Mouse (Mus musculus) heart, embryonic 14.5 days (tissue): Measurements from ENCODE around the gene Sgcb. TPM values are rescaled to one million over a fixed set of nuclear protein-coding genes. Genes with fewer than 3 reads are reported as not detected.

Source experiments
- ATAC-seq: fragments of 200-750 bp; cut with Nextera tagmentation; 2 replicates; pipeline ENCODE4 v1.8.0; 2017; ENCODE audit warnings: low read depth, moderate TSS enrichment; ENCODE audit not compliant: insufficient number of reproducible peaks, insufficient read depth, low FRiP score
- H3K27ac ChIP-seq, 2 experiments: fragments of 200-500 bp in 1 of 2; fragments of 300-500 bp in 1 of 2; sonication (generic) in 1 of 2; replicated peaks in 1 of 2; 2 replicates each; pipeline ENCODE4 v1.5.1; 2012 to 2014; ENCODE audit warnings: low read depth in 2 of 2, low read length in 2 of 2, control low read depth in 1 of 2, mild to moderate bottlenecking in 1 of 2, mixed read lengths in 1 of 2; ENCODE audit not compliant: control insufficient read depth in 1 of 2, insufficient read depth in 1 of 2
- H3K27me3 ChIP-seq: fragments of 300-500 bp; sonication (generic); 2 replicates; pipeline ENCODE4 v1.6.1; 2014; ENCODE audit warnings: mild to moderate bottlenecking, low read length, control low read depth; ENCODE audit not compliant: control insufficient read depth, insufficient read depth
- H3K36me3 ChIP-seq: fragments of 300-500 bp; sonication (generic); 2 replicates; pipeline ENCODE4 v1.6.1; 2014; ENCODE audit warnings: mild to moderate bottlenecking, control low read depth, low read length, mixed read lengths; ENCODE audit not compliant: control insufficient read depth, insufficient read depth
- H3K4me1 ChIP-seq, 2 experiments: fragments of 200-500 bp in 1 of 2; fragments of 300-500 bp in 1 of 2; sonication (generic) in 1 of 2; 2 replicates each; pipeline ENCODE4 v1.6.1; 2012 to 2014; ENCODE audit warnings: low read length in 2 of 2, control low read depth in 1 of 2, mixed read lengths in 1 of 2; ENCODE audit not compliant: control insufficient read depth in 2 of 2, insufficient read depth in 2 of 2
- H3K4me2 ChIP-seq: fragments of 300-500 bp; sonication (generic); 2 replicates; pipeline ENCODE4 v1.6.1; 2014; ENCODE audit warnings: mild to moderate bottlenecking, low read length
- H3K4me3 ChIP-seq, 2 experiments: fragments of 200-500 bp in 1 of 2; fragments of 300-500 bp in 1 of 2; sonication (generic) in 1 of 2; 2 replicates each; pipeline ENCODE4 v1.5.1; 2012 to 2014; ENCODE audit warnings: low read length in 2 of 2, mild to moderate bottlenecking in 2 of 2, control low read depth in 1 of 2, low read depth in 1 of 2, moderate library complexity in 1 of 2; ENCODE audit not compliant: control insufficient read depth in 1 of 2, insufficient read depth in 1 of 2
- H3K9ac ChIP-seq: fragments of 300-500 bp; sonication (generic); 2 replicates; pipeline ENCODE4 v1.6.1; 2014; ENCODE audit warnings: mild to moderate bottlenecking, low read length
- H3K9me3 ChIP-seq: fragments of 300-500 bp; sonication (generic); 2 replicates; pipeline ENCODE4 v1.6.1; 2016; ENCODE audit warnings: low read length, control low read depth; ENCODE audit not compliant: control insufficient read depth
- WGBS: fragments of 180-500 bp; shearing (Covaris S2); extraction: QIAGEN DNeasy Blood & Tissue Kit; methylation state at CpG from one replicate; pipeline ENCODE4 v1.1.7; 2014; 5-methylcytosine and 5-hydroxymethylcytosine counted together
- polyA plus RNA-seq: library from polyadenylated mRNA; unstranded; fragments of >200 nt; fragmentation: Nextera tagmentation; extraction: Ambion mirVana; gene quantifications from 2 replicates; pipeline ENCODE4 v1.2.1, GENCODE M21; 2014

The Sgcb gene
- polyA plus RNA-seq, 1 experiment from 2014 or later, result 37.9 TPM

GRCm38 (mm10) chr5:73683706-73684409, 36.3 kb upstream of the Sgcb start:
- no peaks in the 10 kb centered on the region for H3K9me3 ChIP-seq
- peaks cover 2 to 17% of the 10 kb centered on the region in 2 experiments for H3K4me1 ChIP-seq
- H3K9ac ChIP-seq, result no peak overlapping the region
- no peak overlapping the region for H3K27ac ChIP-seq
- H3K36me3 ChIP-seq, result no peaks in the 10 kb centered on the region
- 59% methylated on average over 9 of the region's 9 CpGs for WGBS
- no peak overlapping the region for H3K4me2 ChIP-seq
- no peak for ATAC-seq
- no peak overlapping the region for H3K4me3 ChIP-seq
- no peaks in the 10 kb centered on the region for H3K27me3 ChIP-seq

DNA sequence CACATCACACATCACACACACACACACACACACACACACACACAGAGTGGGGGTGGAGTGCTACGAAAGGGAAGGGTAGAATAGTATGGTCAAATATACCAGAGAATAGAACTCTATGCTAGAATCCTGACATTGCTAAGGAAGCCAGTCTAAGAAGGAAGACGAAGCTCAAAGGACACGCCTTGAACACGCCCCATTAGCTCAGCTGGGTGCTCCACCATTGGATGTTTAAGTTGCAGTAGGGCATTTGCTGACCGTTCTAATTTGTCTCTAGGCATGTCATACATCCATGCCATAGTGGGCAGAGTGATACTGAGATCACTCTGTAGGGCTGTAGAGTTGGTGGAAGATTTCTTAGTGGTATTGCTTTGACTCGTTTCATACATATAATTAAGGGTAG, 35.6 kb upstream of the Sgcb start:
- peaks cover 0 to 11% of the 10 kb centered on the region in 2 experiments; a peak in 2 of 4 replicates for H3K4me1 ChIP-seq
- no peak for ATAC-seq
- no peak overlapping the region for H3K27ac ChIP-seq
- no peak overlapping the region for H3K4me3 ChIP-seq
- no peaks in the 10 kb centered on the region for H3K9me3 ChIP-seq
- H3K27me3 ChIP-seq, result no peaks in the 10 kb centered on the region
- no peak overlapping the region for H3K9ac ChIP-seq
- no peaks in the 10 kb centered on the region for H3K36me3 ChIP-seq
- 71% methylated on average over 6 of the region's 6 CpGs for WGBS
- H3K4me2 ChIP-seq, result no peak overlapping the region

- whole genome bisulfite sequencing, result 78% methylated on average over 13 of the region's 13 CpGs
- Histone ChIP-seq H3K4me2 (no peak overlapping the region), H3K9ac (no peak overlapping the region), H3K9me3 (no peaks in the 10 kb centered on the region), H3K27ac (no peak overlapping the region), H3K4me3 (no peak overlapping the region), H3K36me3 (no peaks in the 10 kb centered on the region), H3K27me3 (no peaks in the 10 kb centered on the region), H3K4me1 (no peaks in the 10 kb centered on the region)
- ATAC-seq, result no peak
These were observed 29.0 kb upstream of the Sgcb start for GRCm38 (mm10) chr5:73676626-73677025.

DNA sequence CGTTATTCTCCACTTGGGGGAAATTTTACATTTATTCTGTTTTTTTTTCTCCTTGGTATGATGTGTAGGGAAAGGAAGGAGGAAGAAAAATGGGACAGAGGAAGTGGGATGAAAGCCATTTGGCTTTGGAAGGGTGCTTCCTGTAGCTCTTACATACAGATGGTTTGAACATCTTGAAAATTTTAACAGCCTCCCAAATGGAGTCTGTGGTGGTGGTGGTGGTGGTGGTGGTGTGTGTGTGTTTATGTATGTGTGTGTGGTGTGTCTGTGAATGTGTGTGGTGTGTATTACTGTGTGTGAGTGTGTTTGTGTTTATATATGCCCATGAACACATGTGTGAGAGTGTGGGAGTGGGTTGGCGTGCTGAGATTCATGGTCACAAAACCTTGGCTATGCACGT, 28.0 kb upstream of the Sgcb start:
- H3K4me2 ChIP-seq, result no peak overlapping the region
- H3K27ac ChIP-seq, result no peak overlapping the region
- no peak overlapping the region for H3K9ac ChIP-seq
- ATAC-seq, result no peak
- no peaks in the 10 kb centered on the region for H3K4me1 ChIP-seq
- no peak overlapping the region for H3K4me3 ChIP-seq
- no peaks in the 10 kb centered on the region for H3K27me3 ChIP-seq
- H3K36me3 ChIP-seq, result no peaks in the 10 kb centered on the region
- no peaks in the 10 kb centered on the region for H3K9me3 ChIP-seq
- WGBS, result 82% methylated on average over 3 of the region's 3 CpGs

- Histone ChIP-seq H3K36me3 (no peaks in the 10 kb centered on the region), H3K4me2 (no peak overlapping the region), H3K27ac (no peak overlapping the region), H3K9ac (no peak overlapping the region), H3K27me3 (no peaks in the 10 kb centered on the region), H3K9me3 (no peaks in the 10 kb centered on the region), H3K4me3 (no peak overlapping the region), H3K4me1 (no peaks in the 10 kb centered on the region)
- 48% methylated on average over 26 of the region's 26 CpGs for WGBS
- ATAC-seq, result no peak
These were observed 21.8 kb upstream of the Sgcb start for GRCm38 (mm10) chr5:73669386-73669785.

DNA sequence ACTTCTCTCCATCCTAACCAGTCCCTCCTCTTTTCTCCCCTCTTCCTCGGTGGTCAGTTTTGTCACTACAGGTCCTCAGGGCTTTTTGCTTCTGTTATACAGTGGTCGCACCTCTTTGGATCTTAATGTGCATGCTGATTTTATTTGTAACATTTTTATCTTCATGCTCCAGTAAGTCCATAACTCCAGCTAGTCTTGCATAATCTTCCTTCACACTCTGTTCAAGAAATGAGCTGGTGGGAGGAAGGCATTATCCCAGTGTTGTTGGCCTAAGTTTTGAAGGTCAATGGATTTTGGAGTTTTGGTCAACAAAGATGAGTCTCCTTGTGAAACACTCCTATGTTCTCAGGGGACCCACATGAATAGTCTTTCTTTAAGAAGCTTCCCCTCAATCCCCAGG, 20.3 kb upstream of the Sgcb start:
- H3K9me3 ChIP-seq, result no peaks in the 10 kb centered on the region
- H3K36me3 ChIP-seq, result no peaks in the 10 kb centered on the region
- ATAC-seq, result no peak
- WGBS, result 81% methylated on average over 2 of the region's 2 CpGs
- no peak overlapping the region for H3K9ac ChIP-seq
- no peak overlapping the region for H3K4me3 ChIP-seq
- H3K4me2 ChIP-seq, result no peak overlapping the region
- no peaks in the 10 kb centered on the region for H3K27me3 ChIP-seq
- no peaks in the 10 kb centered on the region for H3K4me1 ChIP-seq
- no peak overlapping the region for H3K27ac ChIP-seq

- Histone ChIP-seq H3K27ac (no peak overlapping the region), H3K36me3 (no peaks in the 10 kb centered on the region), H3K9ac (no peak overlapping the region), H3K27me3 (no peaks in the 10 kb centered on the region), H3K4me2 (no peak overlapping the region), H3K9me3 (no peaks in the 10 kb centered on the region), H3K4me3 (no peak overlapping the region), H3K4me1 (no peaks in the 10 kb centered on the region)
- ATAC-seq, result no peak
- WGBS, result 77% methylated on average over 2 of the region's 2 CpGs
These were observed 19.1 kb upstream of the Sgcb start for GRCm38 (mm10) chr5:73666695-73667094.

GRCm38 (mm10) chr5:73651855-73652201, 4.2 kb upstream of the Sgcb start:
- Histone ChIP-seq H3K4me2 (peak overlapping the region; percentile 100), H3K27me3 (peaks cover 55% of the 10 kb centered on the region), H3K36me3 (no peaks in the 10 kb centered on the region), H3K9ac (0 out of 2 replicates have a peak overlapping the region, but pooled peaks have one; percentile 68), H3K27ac (no peak overlapping the region), H3K9me3 (no peaks in the 10 kb centered on the region), H3K4me3 (peak overlapping the region; percentile 52 to 60), H3K4me1 (peaks cover 8 to 19% of the 10 kb centered on the region in 2 experiments)
- WGBS, result 1% methylated on average over 4 of the region's 4 CpGs
- ATAC-seq, result no peak
